Mouse (Mus musculus) adrenal gland, postnatal 25 days (tissue): Measurements from ENCODE around the gene Rsph3b. TPM values are rescaled to one million over a fixed set of nuclear protein-coding genes. Genes with fewer than 3 reads are reported as not detected.
"Not testable (repeated sequence)": the region's sequence is repeated elsewhere in the genome, so short reads cannot be mapped to it uniquely, and the experiment has no call there.

ENCODE experiments used
- DNase-seq: peaks from one replicate; pipeline ENCODE4 v3.0.0; 2021; ENCODE audit warnings: mixed read lengths
- total RNA-seq: library from RNA; stranded (reverse); gene quantifications from 2 replicates; pipeline ENCODE4 v1.2.3, GENCODE M21; 2021

Gene Rsph3b
- total RNA-seq, 1 experiment from 2014 or later: 47.3 TPM

GRCm38 (mm10) chr17:6959543-6960259 lies 11.2 kb upstream of the Rsph3b start:
- not testable (repeated sequence) for DNase-seq

- not testable (repeated sequence) for DNase-seq
These were observed 10.4 kb upstream of the Rsph3b start for GRCm38 (mm10) chr17:6958881-6959280.

GRCm38 (mm10) chr17:6948769-6949228 lies 317 bp upstream of the Rsph3b start:
- DNase-seq: not testable (repeated sequence)

- DNase-seq: not testable (repeated sequence)
These were observed 872 bp downstream of the Rsph3b start for GRCm38 (mm10) chr17:6947637-6947983.

- not testable (repeated sequence) for DNase-seq
These were observed 5.9 kb downstream of the Rsph3b start for GRCm38 (mm10) chr17:6942560-6942959.

GRCm38 (mm10) chr17:6931625-6932024 lies 16.9 kb downstream of the Rsph3b start:
- not testable (repeated sequence) for DNase-seq

GRCm38 (mm10) chr17:6920351-6920894 lies 28.1 kb downstream of the Rsph3b start:
- DNase-seq: not testable (repeated sequence)

- DNase-seq: not testable (repeated sequence)
These were observed 29.1 kb downstream of the Rsph3b start for GRCm38 (mm10) chr17:6919388-6919787.

GRCm38 (mm10) chr17:6915282-6915681 lies 33.2 kb downstream of the Rsph3b start:
- not testable (repeated sequence) for DNase-seq

- DNase-seq: not testable (repeated sequence)
These were observed 34.4 kb downstream of the Rsph3b start for GRCm38 (mm10) chr17:6914066-6914465.

- not testable (repeated sequence) for DNase-seq
These were observed 48.1 kb downstream of the Rsph3b start for GRCm38 (mm10) chr17:6900361-6900760.

GRCm38 (mm10) chr17:6897996-6898562 lies 50.4 kb downstream of the Rsph3b start:
- not testable (repeated sequence) for DNase-seq

GRCm38 (mm10) chr17:6896756-6897155 lies 51.7 kb downstream of the Rsph3b start:
- no peak for DNase-seq

GRCm38 (mm10) chr17:6893332-6893731 lies 55.1 kb downstream of the Rsph3b start:
- no peak for DNase-seq

- no peak for DNase-seq
These were observed 56.2 kb downstream of the Rsph3b start for GRCm38 (mm10) chr17:6891966-6892934.

GRCm38 (mm10) chr17:6886445-6886844 lies 62.0 kb downstream of the Rsph3b start:
- no peak for DNase-seq

GRCm38 (mm10) chr17:6884531-6884930 lies 64.0 kb downstream of the Rsph3b start:
- no peak for DNase-seq

- no peak for DNase-seq
These were observed 67.2 kb downstream of the Rsph3b start for GRCm38 (mm10) chr17:6881306-6881705.

- DNase-seq: no peak
These were observed 77.1 kb downstream of the Rsph3b start for GRCm38 (mm10) chr17:6871421-6871820.

- no peak for DNase-seq
These were observed 79.7 kb downstream of the Rsph3b start for GRCm38 (mm10) chr17:6868810-6869209.

- DNase-seq: no peak
These were observed 80.7 kb downstream of the Rsph3b start for GRCm38 (mm10) chr17:6867740-6868139.

GRCm38 (mm10) chr17:6866576-6866975 lies 81.9 kb downstream of the Rsph3b start:
- no peak for DNase-seq
